Mouse (Mus musculus): Measurements from ENCODE around the gene Sbno2. TPM values are rescaled to one million over a fixed set of nuclear protein-coding genes. Genes with fewer than 3 reads are reported as not detected.
"Not testable (repeated sequence)": the region's sequence is repeated elsewhere in the genome, so short reads cannot be mapped to it uniquely, and the experiment has no call there.

Gene Sbno2
- polyA plus RNA-seq, 1 experiment = 44.6 TPM

DNA sequence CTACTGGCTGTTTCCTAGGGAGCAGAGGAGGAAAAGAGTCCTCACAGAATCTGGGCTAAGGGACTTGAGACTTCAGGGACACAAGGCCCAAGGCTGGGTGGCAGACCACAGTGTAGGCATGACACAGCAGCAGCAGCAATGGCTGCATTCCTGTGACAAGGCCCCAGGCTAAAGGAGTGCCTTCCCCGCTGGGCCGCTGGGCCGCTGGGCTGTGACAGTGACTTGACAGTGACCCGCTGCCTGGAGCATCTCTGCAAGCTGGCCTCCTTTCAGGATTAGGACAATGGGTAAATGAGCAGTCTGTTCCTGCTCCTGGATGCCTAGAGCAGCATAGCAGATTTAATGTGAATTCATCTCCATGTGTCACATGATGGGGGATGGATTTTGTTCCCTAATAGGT, 61.3 kb downstream of the Sbno2 start:
- no peaks in the 10 kb centered on the region for H3K27me3 ChIP-seq (ENCODE audit: control insufficient read depth, insufficient read depth, insufficient read length)
- no peak for TF ChIP-seq MYOD1 (IDR thresholded peaks at IDR 0.05; ENCODE audit: control insufficient read depth in 1 of 3, insufficient read length in 2 of 3, low read depth in 2 of 3)
- no peak for TF ChIP-seq REST (IDR thresholded peaks at IDR 0.05; ENCODE audit: insufficient read depth, insufficient read length)
- no peak for TF ChIP-seq USF1 (IDR thresholded peaks at IDR 0.05; ENCODE audit: low read depth)
- no peak for TF ChIP-seq POLR2AphosphoS2 (IDR thresholded peaks at IDR 0.05; ENCODE audit: insufficient read length, low read depth)
- no peak for TF ChIP-seq MYOG (IDR thresholded peaks at IDR 0.05; ENCODE audit: control insufficient read depth in 1 of 3, insufficient read depth in 1 of 3, insufficient read length in 2 of 3, low read depth in 2 of 3)
- no peak for TF ChIP-seq E2F4 (IDR thresholded peaks at IDR 0.05; ENCODE audit: insufficient read depth)
- no peak for TF ChIP-seq POLR2A (IDR thresholded peaks at IDR 0.05; ENCODE audit: insufficient read length, low read depth)
- no peaks in the 10 kb centered on the region for H3K36me3 ChIP-seq (ENCODE audit: control insufficient read depth, insufficient read depth)
- no peak overlapping the region for H3ac ChIP-seq (ENCODE audit: control insufficient read depth, insufficient read length)
- peaks cover 4% of the 10 kb centered on the region for H3K79me2 ChIP-seq (ENCODE audit: control insufficient read depth, insufficient read depth)
- no peak overlapping the region for H3K4me2 ChIP-seq (ENCODE audit: low read depth)
- H3K4me3 ChIP-seq = no peak overlapping the region

DNA sequence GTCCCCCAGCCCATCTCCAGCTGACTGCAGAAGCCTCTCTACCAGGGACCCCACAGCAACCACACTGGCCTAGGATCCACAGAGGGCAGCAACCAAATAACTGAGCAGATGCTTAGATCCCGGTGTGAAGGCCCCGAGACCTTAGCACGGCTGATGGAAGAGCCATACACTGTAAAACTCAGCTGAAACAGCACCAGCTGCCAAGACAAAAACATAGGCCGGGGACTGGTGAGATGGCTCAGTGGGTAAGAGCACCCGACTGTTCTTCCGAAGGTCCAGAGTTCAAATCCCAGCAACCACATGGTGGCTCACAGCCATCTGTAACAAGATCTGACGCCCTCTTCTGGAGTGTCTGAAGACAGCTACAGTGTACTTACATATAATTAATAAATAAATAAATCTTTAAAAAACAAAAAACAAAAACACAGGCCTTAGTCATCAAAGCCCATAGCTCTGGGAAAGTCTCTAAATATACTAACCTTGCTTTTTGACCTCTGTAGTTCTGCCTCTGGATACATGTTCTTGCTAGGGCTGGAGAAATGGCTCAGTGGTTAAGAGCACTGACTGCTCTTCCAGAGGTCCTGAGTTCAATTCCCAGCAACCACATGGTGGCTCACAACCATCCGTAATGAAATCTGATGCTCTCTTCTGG, 63.8 kb downstream of the Sbno2 start:
- peaks cover 18% of the 10 kb centered on the region for H3K79me2 ChIP-seq (ENCODE audit: control insufficient read depth, insufficient read depth)
- not testable (repeated sequence) for H3K4me3 ChIP-seq; H3ac ChIP-seq (ENCODE audit: control insufficient read depth, insufficient read length); H3K4me2 ChIP-seq (ENCODE audit: low read depth); H3K36me3 ChIP-seq (ENCODE audit: control insufficient read depth, insufficient read depth); H3K27me3 ChIP-seq (ENCODE audit: control insufficient read depth, insufficient read depth, insufficient read length)

DNA sequence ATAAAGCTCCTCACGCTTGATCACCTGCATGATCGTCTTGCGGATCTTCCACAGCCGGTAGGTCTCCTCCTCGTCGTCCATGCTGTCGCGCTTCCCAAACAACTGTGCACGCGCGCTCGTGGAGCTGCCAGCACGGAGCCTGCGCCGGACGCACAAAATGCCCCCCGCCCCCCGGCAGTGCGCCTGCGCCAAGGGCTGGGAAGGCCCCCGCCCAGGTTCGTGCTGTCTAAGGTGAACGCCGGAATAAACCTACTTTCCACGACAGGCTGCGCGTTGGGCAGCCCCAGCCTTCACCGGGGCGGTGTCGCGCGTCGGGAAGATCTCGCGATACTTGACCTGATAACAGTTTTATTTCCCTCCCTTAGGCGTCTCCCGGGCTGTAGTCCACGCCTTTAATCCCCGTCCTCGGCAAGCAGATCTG, 65.8 kb downstream of the Sbno2 start, which contains the start of gene Polr2e:
TSS of gene Polr2e (minus strand) at position 237 of the 421 bp plus-strand sequence.
- Histone ChIP-seq H3K79me2 (ENCODE audit: control insufficient read depth, insufficient read depth) (peaks cover 18% of the 10 kb centered on the region), H3K27me3 (ENCODE audit: control insufficient read depth, insufficient read depth, insufficient read length) (no peaks in the 10 kb centered on the region), H3K4me2 (ENCODE audit: low read depth) (peak within 1 kb of the TSS; percentile 97), H3K36me3 (ENCODE audit: control insufficient read depth, insufficient read depth) (no peaks in the 10 kb centered on the region), H3K4me3 (peak within 1 kb of the TSS; percentile 65), H3ac (ENCODE audit: control insufficient read depth, insufficient read length) (peak within 1 kb of the TSS; percentile 51)
- TF ChIP-seq MAX (IDR thresholded peaks at IDR 0.05; ENCODE audit: low read depth) (peak; percentile 96), POLR2A (IDR thresholded peaks at IDR 0.05; ENCODE audit: insufficient read length, low read depth) (peak; percentile 94), TCF12 (IDR thresholded peaks at IDR 0.05; ENCODE audit: insufficient read depth, poor library complexity, severe bottlenecking) (no peak), TCF3 (IDR thresholded peaks at IDR 0.05; ENCODE audit: insufficient read length, low read depth) (no peak), USF1 (IDR thresholded peaks at IDR 0.05; ENCODE audit: low read depth) (no peak), POLR2AphosphoS2 (IDR thresholded peaks at IDR 0.05; ENCODE audit: insufficient read length, low read depth) (peak; percentile 94), MYOD1 (IDR thresholded peaks at IDR 0.05; ENCODE audit: control insufficient read depth in 1 of 3, insufficient read length in 2 of 3, low read depth in 2 of 3) (no peak), REST (IDR thresholded peaks at IDR 0.05; ENCODE audit: insufficient read depth, insufficient read length) (peak; percentile 17), CEBPB (IDR thresholded peaks at IDR 0.05; ENCODE audit: insufficient read depth, poor library complexity, severe bottlenecking) (no peak), E2F4 (IDR thresholded peaks at IDR 0.05; ENCODE audit: insufficient read depth) (no peak), MYOG (IDR thresholded peaks at IDR 0.05; ENCODE audit: control insufficient read depth in 1 of 3, insufficient read depth in 1 of 3, insufficient read length in 2 of 3, low read depth in 2 of 3) (peak in 1 of 3 experiments; percentile 51), SRF (IDR thresholded peaks at IDR 0.05; ENCODE audit: control insufficient read depth, insufficient read length, low read depth) (peak; percentile 64)

DNA sequence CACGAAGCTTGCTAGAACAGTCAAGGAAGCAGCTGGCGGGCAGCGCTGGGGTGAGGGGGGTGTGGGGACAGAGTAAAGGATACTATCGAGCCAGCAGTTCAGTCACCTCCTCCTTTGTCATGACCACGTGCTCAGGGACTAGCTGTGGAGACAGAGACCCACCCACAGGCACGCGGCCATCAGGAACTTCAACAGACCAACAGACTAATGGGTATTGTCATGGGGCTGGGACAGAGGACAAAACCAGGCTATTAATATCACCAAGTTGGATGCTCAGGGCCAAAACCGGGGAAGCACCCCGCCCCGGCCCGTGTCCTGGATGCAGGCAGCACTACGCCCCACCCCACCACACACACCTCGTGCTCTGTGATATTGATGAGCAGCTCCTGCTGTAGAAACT, 68.5 kb downstream of the Sbno2 start:
- Histone ChIP-seq H3K36me3 (ENCODE audit: control insufficient read depth, insufficient read depth) (no peaks in the 10 kb centered on the region), H3K79me2 (ENCODE audit: control insufficient read depth, insufficient read depth) (peaks cover 18% of the 10 kb centered on the region), H3ac (ENCODE audit: control insufficient read depth, insufficient read length) (no peak overlapping the region), H3K27me3 (ENCODE audit: control insufficient read depth, insufficient read depth, insufficient read length) (no peaks in the 10 kb centered on the region), H3K4me3 (no peak overlapping the region), H3K4me2 (ENCODE audit: low read depth) (no peak overlapping the region)
- TF ChIP-seq MAX (IDR thresholded peaks at IDR 0.05; ENCODE audit: low read depth) (no peak), POLR2A (IDR thresholded peaks at IDR 0.05; ENCODE audit: insufficient read length, low read depth) (no peak), POLR2AphosphoS2 (IDR thresholded peaks at IDR 0.05; ENCODE audit: insufficient read length, low read depth) (no peak), SRF (IDR thresholded peaks at IDR 0.05; ENCODE audit: control insufficient read depth, insufficient read length, low read depth) (no peak), USF1 (IDR thresholded peaks at IDR 0.05; ENCODE audit: low read depth) (no peak), MYOD1 (IDR thresholded peaks at IDR 0.05; ENCODE audit: control insufficient read depth in 1 of 3, insufficient read length in 2 of 3, low read depth in 2 of 3) (no peak), REST (IDR thresholded peaks at IDR 0.05; ENCODE audit: insufficient read depth, insufficient read length) (no peak), CEBPB (IDR thresholded peaks at IDR 0.05; ENCODE audit: insufficient read depth, poor library complexity, severe bottlenecking) (no peak), TCF3 (IDR thresholded peaks at IDR 0.05; ENCODE audit: insufficient read length, low read depth) (no peak), TCF12 (IDR thresholded peaks at IDR 0.05; ENCODE audit: insufficient read depth, poor library complexity, severe bottlenecking) (no peak), MYOG (IDR thresholded peaks at IDR 0.05; ENCODE audit: control insufficient read depth in 1 of 3, insufficient read depth in 1 of 3, insufficient read length in 2 of 3, low read depth in 2 of 3) (no peak), E2F4 (IDR thresholded peaks at IDR 0.05; ENCODE audit: insufficient read depth) (no peak)

DNA sequence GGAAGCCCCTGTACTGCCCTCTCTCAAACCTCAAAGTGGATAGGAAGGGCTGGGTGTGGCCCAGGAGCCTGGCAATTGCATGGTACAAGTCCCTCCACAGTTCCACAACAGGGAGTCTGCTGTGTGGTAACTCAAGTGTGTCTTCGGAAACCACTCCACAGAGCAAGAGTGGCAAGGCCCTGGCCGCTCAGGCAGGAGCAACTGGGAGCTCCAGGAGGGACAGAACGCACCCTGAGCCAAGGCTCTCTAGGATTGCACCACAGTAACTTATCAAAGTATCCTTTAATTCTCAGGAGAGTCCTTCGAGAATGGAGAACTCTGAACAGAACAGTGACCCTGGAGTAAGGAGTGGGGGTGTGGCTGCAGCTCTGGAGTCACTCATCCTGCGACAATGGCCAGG, 69.7 kb downstream of the Sbno2 start:
- H3K27me3 ChIP-seq (ENCODE audit: control insufficient read depth, insufficient read depth, insufficient read length) = no peaks in the 10 kb centered on the region
- H3K79me2 ChIP-seq (ENCODE audit: control insufficient read depth, insufficient read depth) = peaks cover 18% of the 10 kb centered on the region
- TF ChIP-seq TCF12 (IDR thresholded peaks at IDR 0.05; ENCODE audit: insufficient read depth, poor library complexity, severe bottlenecking) = no peak
- TF ChIP-seq TCF3 (IDR thresholded peaks at IDR 0.05; ENCODE audit: insufficient read length, low read depth) = no peak
- H3K36me3 ChIP-seq (ENCODE audit: control insufficient read depth, insufficient read depth) = no peaks in the 10 kb centered on the region
- no peak overlapping the region for H3K4me3 ChIP-seq
- no peak overlapping the region for H3K4me2 ChIP-seq (ENCODE audit: low read depth)
- no peak overlapping the region for H3ac ChIP-seq (ENCODE audit: control insufficient read depth, insufficient read length)
